Mouse (Mus musculus): ENCODE data around the gene Map6. TPM values are rescaled to one million over a fixed set of nuclear protein-coding genes. Genes with fewer than 3 reads are reported as not detected.

The Map6 gene
- polyA plus RNA-seq, 1 experiment from 2014 or later, result 1.7 TPM

GRCm38 (mm10) chr7:99314565-99314964 is 47.3 kb downstream of the Map6 start:
- DNase-seq (ENCODE audit: low spot score), result no peak
- 86% methylated on average over 4 of the region's 4 CpGs for WGBS
- Histone ChIP-seq H3K36me3 (ENCODE audit: insufficient read depth, low read length) (no peaks in the 10 kb centered on the region), H3K9me3 (replicated peaks; ENCODE audit: low read length) (no peaks in the 10 kb centered on the region), H3K27me3 (ENCODE audit: insufficient read depth, low read length) (no peaks in the 10 kb centered on the region), H3K9ac (ENCODE audit: low read depth, low read length) (no peak overlapping the region), H3K4me3 (replicated peaks; ENCODE audit: low read depth, low read length) (no peak overlapping the region), H3K4me2 (ENCODE audit: low read length) (no peak overlapping the region), H3K4me1 (replicated peaks; ENCODE audit: insufficient read depth, low read length) (no peaks in the 10 kb centered on the region), H3K27ac (no peak overlapping the region)
- ATAC-seq (replicated peaks; ENCODE audit: low FRiP score, low read depth), result no peak
- no peak for TF ChIP-seq CTCF (IDR thresholded peaks at IDR 0.05; ENCODE audit: low read depth)

GRCm38 (mm10) chr7:99316207-99316606 is 49.0 kb downstream of the Map6 start:
- no peaks in the 10 kb centered on the region for H3K27me3 ChIP-seq (ENCODE audit: insufficient read depth, low read length)
- H3K9me3 ChIP-seq (replicated peaks; ENCODE audit: low read length), result no peaks in the 10 kb centered on the region
- ATAC-seq (replicated peaks; ENCODE audit: low FRiP score, low read depth) (no peak), DNase-seq (ENCODE audit: low spot score) (no peak)
- H3K4me3 ChIP-seq (replicated peaks; ENCODE audit: low read depth, low read length), result no peak overlapping the region
- no peak overlapping the region for H3K4me2 ChIP-seq (ENCODE audit: low read length)
- no peak overlapping the region for H3K9ac ChIP-seq (ENCODE audit: low read depth, low read length)
- WGBS, result 59% methylated on average over 7 of the region's 7 CpGs
- H3K4me1 ChIP-seq (replicated peaks; ENCODE audit: insufficient read depth, low read length), result 0 out of 2 replicates have a peak, but pooled peaks cover 4% of the 10 kb centered on the region
- H3K36me3 ChIP-seq (ENCODE audit: insufficient read depth, low read length), result no peaks in the 10 kb centered on the region
- TF ChIP-seq CTCF (IDR thresholded peaks at IDR 0.05; ENCODE audit: low read depth), result no peak
- H3K27ac ChIP-seq, result no peak overlapping the region

- H3K27me3 ChIP-seq (ENCODE audit: insufficient read depth, low read length), result no peaks in the 10 kb centered on the region
- DNase-seq (ENCODE audit: low spot score) (no peak), ATAC-seq (replicated peaks; ENCODE audit: low FRiP score, low read depth) (no peak)
- no peaks in the 10 kb centered on the region for H3K36me3 ChIP-seq (ENCODE audit: insufficient read depth, low read length)
- no peaks in the 10 kb centered on the region for H3K9me3 ChIP-seq (replicated peaks; ENCODE audit: low read length)
- 63% methylated on average over 7 of the region's 7 CpGs for WGBS
- 0 out of 2 replicates have a peak, but pooled peaks cover 4% of the 10 kb centered on the region for H3K4me1 ChIP-seq (replicated peaks; ENCODE audit: insufficient read depth, low read length)
- no peak overlapping the region for H3K4me2 ChIP-seq (ENCODE audit: low read length)
- no peak overlapping the region for H3K9ac ChIP-seq (ENCODE audit: low read depth, low read length)
- no peak for TF ChIP-seq CTCF (IDR thresholded peaks at IDR 0.05; ENCODE audit: low read depth)
- H3K27ac ChIP-seq, result no peak overlapping the region
- H3K4me3 ChIP-seq (replicated peaks; ENCODE audit: low read depth, low read length), result no peak overlapping the region
Measured at GRCm38 (mm10) chr7:99317475-99317874, 50.2 kb downstream of the Map6 start.

GRCm38 (mm10) chr7:99320524-99320923 is 53.3 kb downstream of the Map6 start:
- ATAC-seq (replicated peaks; ENCODE audit: low FRiP score, low read depth) (no peak), DNase-seq (ENCODE audit: low spot score) (no peak)
- Histone ChIP-seq H3K27ac (no peak overlapping the region), H3K4me3 (replicated peaks; ENCODE audit: low read depth, low read length) (no peak overlapping the region), H3K9ac (ENCODE audit: low read depth, low read length) (no peak overlapping the region), H3K36me3 (ENCODE audit: insufficient read depth, low read length) (no peaks in the 10 kb centered on the region), H3K9me3 (replicated peaks; ENCODE audit: low read length) (no peaks in the 10 kb centered on the region), H3K4me2 (ENCODE audit: low read length) (no peak overlapping the region), H3K27me3 (ENCODE audit: insufficient read depth, low read length) (no peaks in the 10 kb centered on the region), H3K4me1 (replicated peaks; ENCODE audit: insufficient read depth, low read length) (peaks cover 4% of the 10 kb centered on the region; the same call in 1 of the 2 replicates)
- WGBS, result 23% methylated on average over 14 of the region's 14 CpGs
- TF ChIP-seq CTCF (IDR thresholded peaks at IDR 0.05; ENCODE audit: low read depth), result no peak

GRCm38 (mm10) chr7:99322691-99323320 is 55.6 kb downstream of the Map6 start:
- no peak for TF ChIP-seq CTCF (IDR thresholded peaks at IDR 0.05; ENCODE audit: low read depth)
- no peak overlapping the region for H3K4me3 ChIP-seq (replicated peaks; ENCODE audit: low read depth, low read length)
- H3K4me1 ChIP-seq (replicated peaks; ENCODE audit: insufficient read depth, low read length), result peaks cover 4% of the 10 kb centered on the region; the same call in 1 of the 2 replicates
- H3K9me3 ChIP-seq (replicated peaks; ENCODE audit: low read length), result no peaks in the 10 kb centered on the region
- H3K27ac ChIP-seq, result no peak overlapping the region
- DNase-seq (ENCODE audit: low spot score) (no peak), ATAC-seq (replicated peaks; ENCODE audit: low FRiP score, low read depth) (no peak)
- no peak overlapping the region for H3K9ac ChIP-seq (ENCODE audit: low read depth, low read length)
- H3K27me3 ChIP-seq (ENCODE audit: insufficient read depth, low read length), result no peaks in the 10 kb centered on the region
- H3K4me2 ChIP-seq (ENCODE audit: low read length), result no peak overlapping the region
- no peaks in the 10 kb centered on the region for H3K36me3 ChIP-seq (ENCODE audit: insufficient read depth, low read length)
- 87% methylated on average over 6 of the region's 6 CpGs for WGBS

GRCm38 (mm10) chr7:99323321-99323700 is 56.1 kb downstream of the Map6 start:
- WGBS, result 76% methylated on average over 9 of the region's 9 CpGs
- Histone ChIP-seq H3K4me3 (replicated peaks; ENCODE audit: low read depth, low read length) (no peak overlapping the region), H3K4me2 (ENCODE audit: low read length) (no peak overlapping the region), H3K27me3 (ENCODE audit: insufficient read depth, low read length) (no peaks in the 10 kb centered on the region), H3K4me1 (replicated peaks; ENCODE audit: insufficient read depth, low read length) (peaks cover 4% of the 10 kb centered on the region; the same call in 1 of the 2 replicates), H3K9ac (ENCODE audit: low read depth, low read length) (no peak overlapping the region), H3K27ac (no peak overlapping the region), H3K36me3 (ENCODE audit: insufficient read depth, low read length) (no peaks in the 10 kb centered on the region), H3K9me3 (replicated peaks; ENCODE audit: low read length) (no peaks in the 10 kb centered on the region)
- TF ChIP-seq CTCF (IDR thresholded peaks at IDR 0.05; ENCODE audit: low read depth), result no peak
- DNase-seq (ENCODE audit: low spot score) (no peak), ATAC-seq (replicated peaks; ENCODE audit: low FRiP score, low read depth) (no peak)

- Histone ChIP-seq H3K9me3 (replicated peaks; ENCODE audit: low read length) (no peaks in the 10 kb centered on the region), H3K4me3 (replicated peaks; ENCODE audit: low read depth, low read length) (no peak overlapping the region), H3K4me1 (replicated peaks; ENCODE audit: insufficient read depth, low read length) (peaks cover 4% of the 10 kb centered on the region; the same call in 1 of the 2 replicates), H3K36me3 (ENCODE audit: insufficient read depth, low read length) (no peaks in the 10 kb centered on the region), H3K9ac (ENCODE audit: low read depth, low read length) (no peak overlapping the region), H3K4me2 (ENCODE audit: low read length) (no peak overlapping the region), H3K27me3 (ENCODE audit: insufficient read depth, low read length) (no peaks in the 10 kb centered on the region), H3K27ac (no peak overlapping the region)
- TF ChIP-seq CTCF (IDR thresholded peaks at IDR 0.05; ENCODE audit: low read depth), result no peak
- WGBS, result 9% methylated on average over 10 of the region's 10 CpGs
- no peak for DNase-seq (ENCODE audit: low spot score)
- no peak for ATAC-seq (replicated peaks; ENCODE audit: low FRiP score, low read depth)
Measured at GRCm38 (mm10) chr7:99324810-99325209, 57.6 kb downstream of the Map6 start.
